Mouse (Mus musculus) liver, postnatal 0 days (tissue): ENCODE results near the gene Plekhm3.

Experiments
- CTCF ChIP-seq: sonication (generic); IDR thresholded peaks from 2 replicates; pipeline ENCODE4 v1.5.1; 2016; ENCODE audit warnings: antibody characterized with exemption, low read depth
- EP300 ChIP-seq: IDR thresholded peaks from 2 replicates; pipeline ENCODE4 v1.6.1; 2016; ENCODE audit warnings: antibody characterized with exemption, low read depth, mild to moderate bottlenecking

DNA sequence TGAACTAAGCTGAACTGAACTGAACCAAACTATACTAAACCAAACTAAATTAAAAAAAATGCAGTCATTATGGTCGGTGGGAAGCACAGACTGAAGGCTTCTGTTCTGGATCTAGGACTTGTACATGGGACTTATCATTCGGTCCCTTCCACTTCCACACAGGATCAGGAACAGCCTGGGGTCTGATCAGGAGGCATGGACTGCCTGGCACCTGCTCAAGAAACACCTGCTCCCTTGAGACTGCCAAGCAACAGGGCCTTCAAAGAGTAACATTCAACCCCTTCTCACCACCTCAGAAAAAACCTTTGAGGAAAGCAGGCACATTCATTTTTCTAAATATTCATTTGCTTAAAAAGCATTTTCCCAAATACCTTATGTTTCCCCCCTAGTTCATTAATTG, 103.4 kb downstream of the Plekhm3 start:
- TF ChIP-seq CTCF (no peak), EP300 (no peak)
